Mouse (Mus musculus) forebrain, embryonic 16.5 days (tissue): ENCODE data around the gene Cdk20. TPM values are rescaled to one million over a fixed set of nuclear protein-coding genes. Genes with fewer than 3 reads are reported as not detected.

Experiments
- ATAC-seq: fragments of 200-750 bp; cut with Nextera tagmentation; 2 replicates; pipeline ENCODE4 v1.8.0; 2017; ENCODE audit warnings: mild to moderate bottlenecking, moderate library complexity
- H3K27ac ChIP-seq: fragments of 300-500 bp; sonication (generic); 2 replicates; pipeline ENCODE4 v1.5.1; 2014; ENCODE audit warnings: low read length, control low read depth
- H3K27me3 ChIP-seq: fragments of 300-500 bp; sonication (generic); replicated peaks from 2 replicates; pipeline ENCODE4 v1.6.1; 2014; ENCODE audit warnings: low read length; ENCODE audit not compliant: control insufficient read depth, insufficient read depth
- H3K36me3 ChIP-seq: fragments of 300-500 bp; sonication (generic); 2 replicates; pipeline ENCODE4 v1.6.1; 2014; ENCODE audit not compliant: control insufficient read depth, insufficient read depth
- H3K4me1 ChIP-seq: fragments of 300-500 bp; sonication (generic); replicated peaks from 2 replicates; pipeline ENCODE4 v1.6.1; 2014; ENCODE audit warnings: low read length; ENCODE audit not compliant: control insufficient read depth, insufficient read depth
- H3K4me2 ChIP-seq: fragments of 300-500 bp; sonication (generic); 2 replicates; pipeline ENCODE4 v1.6.1; 2014; ENCODE audit warnings: mild to moderate bottlenecking, low read length, control low read depth
- H3K4me3 ChIP-seq: fragments of 300-500 bp; sonication (generic); replicated peaks from 2 replicates; pipeline ENCODE4 v1.5.1; 2014; ENCODE audit warnings: mild to moderate bottlenecking, low read length, control low read depth
- H3K9ac ChIP-seq: fragments of 300-500 bp; sonication (generic); replicated peaks from 2 replicates; pipeline ENCODE4 v1.6.1; 2014; ENCODE audit warnings: low read depth, low read length, control low read depth
- H3K9me3 ChIP-seq: fragments of 300-500 bp; sonication (generic); 2 replicates; pipeline ENCODE4 v1.6.1; 2016; ENCODE audit warnings: low read length; ENCODE audit not compliant: control insufficient read depth
- WGBS: fragments of 180-500 bp; shearing (Covaris S2); extraction: QIAGEN DNeasy Blood & Tissue Kit; methylation state at CpG from one replicate; pipeline ENCODE4 v1.1.7; 2014; 5-methylcytosine and 5-hydroxymethylcytosine counted together
- polyA plus RNA-seq: library from polyadenylated mRNA; unstranded; fragments of >200 nt; fragmentation: Nextera tagmentation; extraction: Ambion mirVana; gene quantifications from 2 replicates; pipeline ENCODE4 v1.2.1, GENCODE M21; 2015

Gene Cdk20
- polyA plus RNA-seq, 1 experiment from 2014 or later, result 33.1 TPM

DNA sequence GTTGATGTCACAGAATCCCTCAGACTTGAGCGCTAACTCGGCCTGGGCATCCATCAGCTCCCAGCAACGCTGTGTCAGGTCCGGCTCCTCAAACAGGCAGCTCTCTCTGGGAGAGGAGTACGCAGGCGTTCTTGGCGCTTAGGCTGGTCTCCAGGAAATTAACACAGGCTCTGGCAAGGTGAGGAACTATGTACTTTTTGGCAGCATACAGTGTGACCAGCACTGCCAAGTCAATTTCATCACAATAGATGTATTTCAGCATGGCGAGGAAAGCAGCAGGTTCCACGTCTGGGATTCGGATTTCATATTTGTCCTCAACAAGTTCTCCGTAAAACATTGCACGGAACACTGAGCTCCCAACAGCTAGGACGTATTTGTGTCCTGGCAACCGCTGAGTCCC is 26.1 kb downstream of the Cdk20 start:
- Histone ChIP-seq H3K36me3 (no peaks in the 10 kb centered on the region), H3K9ac (no peak overlapping the region), H3K4me1 (no peaks in the 10 kb centered on the region), H3K4me2 (no peak overlapping the region), H3K27ac (no peak overlapping the region), H3K9me3 (no peaks in the 10 kb centered on the region), H3K4me3 (no peak overlapping the region), H3K27me3 (no peaks in the 10 kb centered on the region)
- 89% methylated on average over 14 of the region's 14 CpGs for WGBS
- no peak for ATAC-seq

DNA sequence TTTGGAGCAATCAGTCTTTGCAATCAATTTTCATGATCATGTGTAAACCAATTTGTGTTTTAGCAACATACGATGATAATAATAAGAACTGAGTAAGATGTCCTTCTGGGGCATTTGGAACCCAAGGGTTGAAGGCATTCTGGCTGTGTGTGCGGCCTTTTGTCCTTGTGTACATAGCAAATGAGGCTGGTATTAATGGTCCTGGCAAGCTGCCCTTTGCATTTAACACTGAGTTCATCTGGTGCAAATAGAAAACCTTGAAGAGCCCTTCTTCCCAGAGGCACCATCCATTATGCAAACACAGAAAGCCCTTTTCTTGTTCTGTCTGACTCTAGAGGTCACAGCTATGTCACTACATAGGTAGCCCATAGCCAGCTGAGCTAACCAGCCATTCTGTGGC is 30.5 kb downstream of the Cdk20 start:
- Histone ChIP-seq H3K4me3 (no peak overlapping the region), H3K9ac (no peak overlapping the region), H3K36me3 (no peaks in the 10 kb centered on the region), H3K27ac (no peak overlapping the region), H3K4me2 (no peak overlapping the region), H3K4me1 (no peaks in the 10 kb centered on the region), H3K27me3 (no peaks in the 10 kb centered on the region), H3K9me3 (no peaks in the 10 kb centered on the region)
- WGBS, result 72% methylated on average over 2 of the region's 2 CpGs
- no peak for ATAC-seq

DNA sequence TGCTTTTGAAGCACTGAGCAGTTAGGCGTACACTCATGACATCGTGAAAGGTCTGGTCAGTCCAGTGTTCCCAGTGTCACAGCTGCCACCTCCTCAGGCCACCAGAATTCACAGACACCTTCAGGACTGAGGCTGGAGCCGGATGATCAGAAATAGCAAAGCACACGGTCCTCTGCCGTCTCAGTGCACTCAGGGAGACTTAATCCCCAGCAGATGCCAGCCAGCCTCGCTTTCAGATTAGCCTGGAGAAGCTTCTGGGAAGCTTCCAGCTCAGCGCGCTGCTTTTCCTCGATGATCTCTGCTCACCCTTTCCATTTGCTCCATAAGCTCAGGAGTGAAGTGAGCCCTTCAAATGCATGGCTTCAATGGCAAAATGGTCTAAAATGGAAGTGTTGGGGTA is 33.1 kb downstream of the Cdk20 start:
- H3K4me1 ChIP-seq, result no peaks in the 10 kb centered on the region
- H3K27me3 ChIP-seq, result no peaks in the 10 kb centered on the region
- ATAC-seq, result no peak
- H3K9ac ChIP-seq, result no peak overlapping the region
- H3K9me3 ChIP-seq, result no peaks in the 10 kb centered on the region
- no peak overlapping the region for H3K27ac ChIP-seq
- no peaks in the 10 kb centered on the region for H3K36me3 ChIP-seq
- WGBS, result 64% methylated on average over 9 of the region's 9 CpGs
- H3K4me2 ChIP-seq, result no peak overlapping the region
- no peak overlapping the region for H3K4me3 ChIP-seq

DNA sequence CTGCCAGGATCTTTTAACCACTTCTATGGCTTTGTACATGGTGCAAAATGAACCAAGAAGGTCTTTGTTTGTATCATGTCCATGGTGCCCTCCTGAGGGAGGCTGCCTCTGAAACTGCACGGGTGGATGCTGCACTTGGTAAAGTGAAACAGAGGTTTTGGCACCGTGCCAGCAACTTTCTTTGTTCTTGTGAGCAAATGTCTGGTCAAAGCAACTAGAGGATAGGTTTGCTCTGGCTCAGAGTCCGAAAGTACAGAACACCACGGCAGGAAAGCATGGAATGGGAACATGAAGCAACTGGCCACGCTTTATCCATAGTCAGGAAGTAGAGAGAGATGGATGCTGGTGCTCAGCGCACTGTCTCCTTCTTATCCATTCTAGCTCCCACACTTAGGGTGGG is 35.8 kb downstream of the Cdk20 start:
- ATAC-seq, result no peak
- no peaks in the 10 kb centered on the region for H3K4me1 ChIP-seq
- H3K9ac ChIP-seq, result no peak overlapping the region
- H3K4me3 ChIP-seq, result no peak overlapping the region
- H3K36me3 ChIP-seq, result no peaks in the 10 kb centered on the region
- H3K27ac ChIP-seq, result no peak overlapping the region
- WGBS, result 53% methylated on average over 6 of the region's 6 CpGs
- no peaks in the 10 kb centered on the region for H3K27me3 ChIP-seq
- no peaks in the 10 kb centered on the region for H3K9me3 ChIP-seq
- H3K4me2 ChIP-seq, result no peak overlapping the region

DNA sequence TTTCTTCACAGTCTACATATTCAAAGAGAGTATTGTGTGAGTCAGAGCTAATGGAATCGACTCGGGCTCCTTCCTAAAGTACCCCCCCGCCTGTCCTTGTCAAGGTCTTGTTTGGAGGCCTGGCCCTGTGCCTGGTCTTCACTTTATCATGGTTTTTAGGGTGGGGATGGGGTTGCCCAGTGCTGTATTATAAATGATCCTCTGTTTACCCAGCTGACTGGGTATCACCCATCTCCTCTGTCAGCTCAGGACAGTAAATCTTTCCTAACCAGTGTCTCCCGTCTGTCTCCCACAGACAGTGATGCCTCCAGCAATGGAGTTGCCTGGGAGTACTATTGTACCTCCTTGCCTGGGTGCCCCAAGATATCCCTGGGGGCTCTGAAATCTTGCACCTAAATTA is 45.9 kb downstream of the Cdk20 start:
- H3K27me3 ChIP-seq, result no peaks in the 10 kb centered on the region
- no peak overlapping the region for H3K9ac ChIP-seq
- ATAC-seq, result no peak
- no peaks in the 10 kb centered on the region for H3K36me3 ChIP-seq
- H3K27ac ChIP-seq, result no peak overlapping the region
- no peaks in the 10 kb centered on the region for H3K4me1 ChIP-seq
- 43% methylated on average over 4 of the region's 4 CpGs for WGBS
- no peak overlapping the region for H3K4me2 ChIP-seq
- H3K4me3 ChIP-seq, result no peak overlapping the region
- no peaks in the 10 kb centered on the region for H3K9me3 ChIP-seq

DNA sequence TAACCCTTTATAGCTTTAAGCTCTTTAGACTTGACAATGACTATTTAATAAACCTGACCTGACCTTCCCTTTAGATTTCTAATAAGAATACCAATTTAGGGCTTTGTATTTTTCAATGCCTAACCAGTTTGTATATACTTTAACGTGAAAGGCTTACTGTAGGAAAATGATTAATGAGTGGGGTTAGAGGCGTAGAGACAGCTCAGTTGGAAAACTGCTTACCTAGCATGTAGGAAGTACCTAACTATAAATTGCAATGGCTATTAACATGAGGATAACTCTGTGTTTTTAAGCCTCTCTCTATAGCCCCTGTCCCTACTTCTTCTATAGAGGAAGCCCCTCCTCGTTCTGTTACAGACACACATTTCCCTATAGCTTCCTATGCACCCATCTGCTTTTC is 47.8 kb downstream of the Cdk20 start:
- Histone ChIP-seq H3K27ac (no peak overlapping the region), H3K9me3 (no peaks in the 10 kb centered on the region), H3K4me1 (no peaks in the 10 kb centered on the region), H3K4me3 (no peak overlapping the region), H3K36me3 (no peaks in the 10 kb centered on the region), H3K27me3 (no peaks in the 10 kb centered on the region), H3K9ac (no peak overlapping the region), H3K4me2 (no peak overlapping the region)
- no peak for ATAC-seq
- WGBS, result 79% methylated on average over 3 of the region's 3 CpGs

DNA sequence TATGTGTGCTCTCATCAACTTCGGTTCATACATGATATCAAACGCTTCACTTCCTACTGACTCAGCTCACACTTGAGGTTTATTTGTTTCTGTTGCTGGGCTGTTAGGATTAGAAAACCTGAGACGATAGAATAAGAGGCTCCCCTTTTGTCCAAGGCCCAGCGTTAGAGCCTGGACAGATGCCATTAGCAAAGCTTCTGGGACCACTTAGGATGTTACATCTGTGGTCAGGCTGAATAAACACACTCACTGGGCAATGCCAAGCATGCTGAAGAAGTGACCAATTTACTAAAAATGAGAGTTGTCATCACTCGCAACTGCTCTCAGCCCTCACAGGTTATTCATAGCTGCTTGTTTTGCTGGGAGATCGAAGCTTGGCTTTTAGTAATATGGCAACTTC is 57.8 kb downstream of the Cdk20 start:
- Histone ChIP-seq H3K9me3 (no peaks in the 10 kb centered on the region), H3K27ac (no peak overlapping the region), H3K36me3 (no peaks in the 10 kb centered on the region), H3K27me3 (no peaks in the 10 kb centered on the region), H3K4me1 (no peaks in the 10 kb centered on the region), H3K9ac (no peak overlapping the region), H3K4me3 (no peak overlapping the region), H3K4me2 (no peak overlapping the region)
- no peak for ATAC-seq
- 79% methylated on average over 6 of the region's 6 CpGs for WGBS

Other genes with a start within 250 kb of the Cdk20 start
- 1.7 and 2.9 TPM in 2 replicates for gene Cdc14b, start 157.0 kb upstream of the Cdk20 start, polyA plus RNA-seq
- gene Aaed1, start 119.6 kb upstream of the Cdk20 start, polyA plus RNA-seq, result 8.2 and 8.7 TPM in 2 replicates
- gene Ctsl, start 61.4 kb upstream of the Cdk20 start, polyA plus RNA-seq, result 114 and 117 TPM in 2 replicates
- not detected in 2 replicates for gene Fam240b, start 65.5 kb downstream of the Cdk20 start, polyA plus RNA-seq